Mouse (Mus musculus): Measurements from ENCODE around the gene Olfr519. TPM values are rescaled to one million over a fixed set of nuclear protein-coding genes. Genes with fewer than 3 reads are reported as not detected.

Gene Olfr519
- polyA plus RNA-seq, 1 experiment from 2014 or later = not detected

DNA sequence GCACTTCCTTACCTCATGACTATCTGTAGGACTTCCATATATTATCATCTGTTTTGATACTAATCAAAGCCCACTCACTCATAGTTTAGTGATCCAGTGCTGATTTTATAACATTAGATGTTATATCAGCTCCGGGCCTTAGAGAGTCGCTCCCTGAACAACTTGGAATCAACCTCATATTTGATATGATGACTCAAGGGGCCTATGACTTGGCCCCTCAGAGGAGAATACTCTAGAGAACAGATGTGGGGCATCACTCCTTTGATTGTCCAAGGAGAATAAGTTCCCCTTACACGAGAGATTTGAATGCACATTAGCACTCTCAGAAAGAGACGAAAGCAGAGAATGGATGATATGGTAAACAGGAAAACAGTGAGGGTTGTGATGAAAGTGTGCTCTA is 9.3 kb downstream of the Olfr519 start, which contains the start of gene Olfr518:
Olfr518 (minus strand) TSS at position 101 of the 400 bp plus-strand sequence.
- no peak for ATAC-seq (ENCODE audit: low FRiP score, low read depth)
- Histone ChIP-seq H3K9ac (no peak within 1 kb of the TSS), H3K36me3 (no peaks in the 10 kb centered on the region), H3K4me1 (no peaks in the 10 kb centered on the region), H3K4me2 (replicated peaks) (no peak within 1 kb of the TSS), H3K9me3 (no peaks in the 10 kb centered on the region), H3K27ac (no peak within 1 kb of the TSS), H3K27me3 (replicated peaks) (no peaks in the 10 kb centered on the region), H3K4me3 (no peak within 1 kb of the TSS)
- WGBS = 78% methylated on average over 4 of the region's 4 CpGs

DNA sequence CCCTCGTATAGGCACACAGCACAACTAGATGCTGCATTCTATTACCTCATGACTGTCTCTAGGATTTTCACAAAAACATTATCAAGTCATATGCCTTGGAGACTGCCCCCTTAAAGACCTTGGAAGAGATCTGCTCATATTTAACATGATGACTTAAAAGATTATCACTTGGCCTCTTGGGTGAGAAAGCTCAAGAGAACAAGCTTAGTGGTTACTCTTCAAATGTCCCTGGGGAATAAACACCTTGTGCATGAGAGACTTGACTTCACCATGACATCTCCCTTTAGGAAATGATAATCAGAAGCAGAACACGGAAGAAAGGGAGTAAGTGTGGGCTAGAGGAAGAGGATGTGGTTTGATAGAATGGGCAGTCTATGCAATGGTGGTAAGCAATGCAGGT is 21.9 kb downstream of the Olfr519 start, which contains the start of gene Olfr517:
Olfr517 (minus strand) TSS at position 101 of the 400 bp plus-strand sequence.
- ATAC-seq (ENCODE audit: low FRiP score, low read depth) = no peak
- WGBS = 85% methylated on average over 2 of the region's 2 CpGs
- H3K27me3 ChIP-seq (replicated peaks) = no peaks in the 10 kb centered on the region
- H3K9me3 ChIP-seq = no peaks in the 10 kb centered on the region
- no peak within 1 kb of the TSS for H3K9ac ChIP-seq
- no peak within 1 kb of the TSS for H3K27ac ChIP-seq
- H3K4me2 ChIP-seq (replicated peaks) = no peak within 1 kb of the TSS
- no peaks in the 10 kb centered on the region for H3K36me3 ChIP-seq
- H3K4me3 ChIP-seq = no peak within 1 kb of the TSS
- no peaks in the 10 kb centered on the region for H3K4me1 ChIP-seq

DNA sequence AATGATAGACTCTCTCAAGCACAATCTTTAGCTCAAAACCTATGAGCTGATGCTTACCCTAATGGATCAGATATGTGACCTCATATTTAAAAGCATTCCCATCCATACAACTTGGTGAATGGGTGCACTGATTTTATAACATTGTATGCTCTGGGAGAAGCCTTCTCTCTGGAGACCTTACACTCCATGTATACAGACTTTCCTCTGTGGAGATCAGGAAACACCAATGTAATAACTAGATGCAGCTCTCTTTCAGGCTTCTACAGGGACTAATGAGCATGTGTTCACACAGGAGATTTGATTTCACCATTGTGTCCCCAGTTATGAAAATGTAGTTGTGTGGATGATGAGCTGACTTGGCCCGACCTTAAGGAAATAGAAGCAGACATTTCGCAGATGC is 43.8 kb downstream of the Olfr519 start, which contains the start of gene Olfr516:
Olfr516 (minus strand) TSS at position 101 of the 400 bp plus-strand sequence.
- Histone ChIP-seq H3K36me3 (no peaks in the 10 kb centered on the region), H3K9ac (no peak within 1 kb of the TSS), H3K4me1 (no peaks in the 10 kb centered on the region), H3K4me3 (no peak within 1 kb of the TSS), H3K27ac (no peak within 1 kb of the TSS), H3K27me3 (replicated peaks) (no peaks in the 10 kb centered on the region), H3K9me3 (no peaks in the 10 kb centered on the region), H3K4me2 (replicated peaks) (no peak within 1 kb of the TSS)
- 88% methylated on average over 2 of the region's 2 CpGs for WGBS
- ATAC-seq (ENCODE audit: low FRiP score, low read depth) = no peak

Other genes starting within 250 kb of the Olfr519 start
- not detected in 2 replicates for gene Olfr509, start 242.5 kb downstream of the Olfr519 start, polyA plus RNA-seq (2016; fragmentation: Nextera tagmentation; extraction: Ambion mirVana)
- not detected in 2 replicates for gene Olfr510, start 228.0 kb downstream of the Olfr519 start, polyA plus RNA-seq (2016; fragmentation: Nextera tagmentation; extraction: Ambion mirVana)
- gene Olfr512, start 181.1 kb downstream of the Olfr519 start, polyA plus RNA-seq (2016; fragmentation: Nextera tagmentation; extraction: Ambion mirVana) = not detected in 2 replicates
- not detected in 2 replicates for gene Olfr513, start 143.4 kb downstream of the Olfr519 start, polyA plus RNA-seq (2016; fragmentation: Nextera tagmentation; extraction: Ambion mirVana)
- not detected in 2 replicates for gene Olfr514, start 68.4 kb downstream of the Olfr519 start, polyA plus RNA-seq (2016; fragmentation: Nextera tagmentation; extraction: Ambion mirVana)
- not detected in 2 replicates for gene Olfr516, start 43.9 kb downstream of the Olfr519 start, polyA plus RNA-seq (2016; fragmentation: Nextera tagmentation; extraction: Ambion mirVana)
- gene Olfr517, start 22.0 kb downstream of the Olfr519 start, polyA plus RNA-seq (2016; fragmentation: Nextera tagmentation; extraction: Ambion mirVana) = not detected in 2 replicates
- not detected in 2 replicates for gene Olfr518, start 9.4 kb downstream of the Olfr519 start, polyA plus RNA-seq (2016; fragmentation: Nextera tagmentation; extraction: Ambion mirVana)
- not detected in 2 replicates for gene Nlrp10, start 35.8 kb upstream of the Olfr519 start, polyA plus RNA-seq (2016; fragmentation: Nextera tagmentation; extraction: Ambion mirVana)
- gene Eif3f, start 40.0 kb upstream of the Olfr519 start, polyA plus RNA-seq (2016; fragmentation: Nextera tagmentation; extraction: Ambion mirVana) = 85.9 and 87.7 TPM in 2 replicates
- 32.8 and 36.0 TPM in 2 replicates for gene Tub, start 55.9 kb upstream of the Olfr519 start, polyA plus RNA-seq (2016; fragmentation: Nextera tagmentation; extraction: Ambion mirVana)
- 21.2 and 24.1 TPM in 2 replicates for gene Ric3, start 188.9 kb upstream of the Olfr519 start, polyA plus RNA-seq (2016; fragmentation: Nextera tagmentation; extraction: Ambion mirVana)

Measured in neural tube, embryonic 12.5 days (tissue).